Mouse (Mus musculus) cerebellum, adult 18-20 months (tissue): ENCODE results near the gene Chat.
"Not testable (repeated sequence)": the region's sequence is repeated elsewhere in the genome, so short reads cannot be mapped to it uniquely, and the experiment has no call there.

Source experiments
- DNase-seq, 2 experiments: peaks; one replicate each; pipeline ENCODE4 v3.0.0; 2021

Gene Chat

GRCm38 (mm10) chr14:32452552-32452951, 13.2 kb downstream of the Chat start:
- no peak for DNase-seq

DNA sequence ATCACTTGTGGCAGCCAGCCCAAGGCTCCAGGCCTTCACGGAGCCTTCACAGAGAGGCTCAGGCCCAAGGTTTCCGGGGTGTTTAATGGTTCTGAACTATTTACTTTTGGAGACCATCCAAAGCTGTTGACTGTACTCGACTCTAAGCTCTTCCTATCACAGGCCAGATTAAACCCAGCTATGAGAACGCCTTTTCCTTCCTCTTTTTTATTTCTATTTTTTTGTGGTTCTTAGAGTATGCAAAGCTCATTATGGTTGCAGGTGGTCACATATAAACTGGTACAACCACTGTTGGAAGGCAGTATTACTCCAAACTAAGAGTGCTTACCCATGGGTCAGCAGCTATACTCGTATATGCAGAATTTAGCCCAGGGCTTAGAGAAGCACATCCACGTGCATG, 18.8 kb downstream of the Chat start:
- DNase-seq = no peak

DNA sequence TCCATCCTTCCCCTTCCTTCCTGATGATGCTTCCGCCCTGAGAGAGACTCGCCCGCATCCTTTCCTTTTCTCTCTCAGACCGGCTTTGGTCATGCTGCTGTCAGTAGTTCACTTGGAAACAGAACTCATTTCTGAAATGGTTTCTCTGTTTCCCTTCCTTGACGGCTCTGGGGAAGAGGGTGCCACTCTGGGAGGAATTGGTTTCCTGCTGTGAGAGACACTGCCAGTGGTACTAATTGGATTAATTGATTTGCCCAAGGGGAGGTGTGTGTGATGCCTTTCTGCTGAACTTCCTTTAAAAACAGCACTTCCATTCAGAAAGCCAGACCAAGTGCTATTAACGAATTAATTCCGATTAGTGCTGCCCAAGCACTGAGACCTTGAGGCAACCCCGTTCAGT, 22.3 kb downstream of the Chat start:
- DNase-seq = no peak

GRCm38 (mm10) chr14:32439744-32440143, 26.0 kb downstream of the Chat start:
- DNase-seq = no peak

GRCm38 (mm10) chr14:32439316-32439715, 26.5 kb downstream of the Chat start:
- no peak for DNase-seq

DNA sequence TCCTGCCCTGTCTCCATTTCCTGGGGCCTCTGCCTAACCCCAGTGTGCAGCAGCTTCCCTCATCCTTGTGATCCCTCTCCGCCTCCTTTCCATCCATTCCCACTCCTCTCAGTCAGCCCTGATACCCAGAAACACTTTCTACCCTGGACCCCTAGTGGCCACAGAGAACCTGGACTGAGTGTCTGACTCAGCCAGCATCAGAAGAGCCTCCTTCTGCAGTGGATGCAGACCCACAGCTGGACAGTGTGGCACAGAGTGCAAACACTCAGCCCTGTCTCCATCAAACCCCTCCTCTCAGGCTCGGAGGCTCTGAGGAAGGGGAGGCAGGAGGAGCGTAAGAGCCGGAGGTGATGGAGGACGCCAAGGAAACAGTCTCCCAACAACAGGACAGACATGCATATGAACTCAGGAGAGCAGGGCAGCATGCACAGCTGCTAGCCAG, 28.4 kb downstream of the Chat start:
- no peak for DNase-seq

GRCm38 (mm10) chr14:32429030-32429602, 36.7 kb downstream of the Chat start:
- DNase-seq = no peak

DNA sequence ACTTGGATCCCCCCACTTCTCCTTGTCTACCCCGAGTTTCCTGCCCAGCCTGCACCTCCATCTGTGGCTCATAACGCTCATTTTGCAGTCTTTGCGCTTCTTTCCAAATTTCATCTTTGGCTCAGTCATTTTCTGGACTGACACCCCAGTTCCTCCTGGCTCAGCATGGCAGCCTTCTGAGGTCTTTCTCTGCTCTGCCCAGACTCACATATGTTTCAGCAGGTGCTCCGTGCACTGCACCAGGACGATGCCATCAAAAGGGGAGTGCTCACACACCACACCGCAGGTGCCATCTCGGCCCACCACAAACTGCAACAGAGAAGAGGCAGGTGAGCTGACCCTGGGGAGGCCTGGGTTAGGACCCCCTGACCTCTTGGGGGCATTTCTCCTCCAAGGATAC, 41.8 kb downstream of the Chat start:
- DNase-seq = peak; percentile 55 to 68

GRCm38 (mm10) chr14:32418747-32419146, 47.0 kb downstream of the Chat start:
- DNase-seq = no peak

GRCm38 (mm10) chr14:32412075-32412474, 53.7 kb downstream of the Chat start:
- DNase-seq = no peak

DNA sequence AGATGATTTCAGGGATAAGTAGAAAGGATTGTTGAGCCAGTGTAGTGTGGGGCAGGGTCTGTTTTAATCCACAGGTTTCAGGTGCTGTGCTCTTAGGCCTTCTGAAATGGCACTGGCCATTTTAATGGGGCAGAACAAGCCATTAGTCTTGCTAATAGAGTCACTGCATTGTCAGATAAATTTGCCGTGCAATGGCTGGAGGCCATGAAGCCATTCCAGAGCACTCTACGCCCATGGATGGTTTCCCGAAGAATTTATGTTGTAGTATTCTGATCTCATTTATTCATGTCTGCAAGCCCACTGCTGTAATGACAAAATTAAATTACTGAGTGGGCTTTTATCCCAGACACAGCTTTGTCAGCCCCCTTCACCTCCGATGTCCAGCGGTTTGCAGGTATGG, 55.7 kb downstream of the Chat start:
- no peak for DNase-seq

GRCm38 (mm10) chr14:32405399-32405798, 60.4 kb downstream of the Chat start:
- DNase-seq = not testable (repeated sequence)

- DNase-seq = no peak
These were observed 77.6 kb downstream of the Chat start, which contains the start of gene 1700024G13Rik for GRCm38 (mm10) chr14:32388196-32388595. TSS of gene 1700024G13Rik (minus strand) at chr14:32388391.

DNA sequence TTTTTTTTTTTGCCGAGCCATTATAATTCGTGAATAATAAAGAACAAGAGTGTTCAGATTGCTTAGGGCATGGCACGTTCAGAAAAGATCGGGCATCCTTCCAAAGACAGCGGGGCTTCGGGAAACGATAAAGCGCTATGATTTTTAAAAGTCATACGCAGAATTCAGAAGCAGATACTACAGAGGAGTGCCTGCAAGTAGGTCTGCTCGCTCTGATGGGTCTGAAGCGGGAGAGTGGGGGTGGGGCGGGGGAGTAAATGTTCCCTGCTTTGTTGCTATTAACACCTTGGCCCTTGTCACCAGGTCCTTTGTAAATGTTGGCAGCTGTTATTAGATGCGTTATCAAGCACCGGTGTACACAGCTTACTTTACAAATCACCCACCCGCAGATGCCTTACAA, 84.2 kb downstream of the Chat start:
- peak; percentile 7 to 20 for DNase-seq

DNA sequence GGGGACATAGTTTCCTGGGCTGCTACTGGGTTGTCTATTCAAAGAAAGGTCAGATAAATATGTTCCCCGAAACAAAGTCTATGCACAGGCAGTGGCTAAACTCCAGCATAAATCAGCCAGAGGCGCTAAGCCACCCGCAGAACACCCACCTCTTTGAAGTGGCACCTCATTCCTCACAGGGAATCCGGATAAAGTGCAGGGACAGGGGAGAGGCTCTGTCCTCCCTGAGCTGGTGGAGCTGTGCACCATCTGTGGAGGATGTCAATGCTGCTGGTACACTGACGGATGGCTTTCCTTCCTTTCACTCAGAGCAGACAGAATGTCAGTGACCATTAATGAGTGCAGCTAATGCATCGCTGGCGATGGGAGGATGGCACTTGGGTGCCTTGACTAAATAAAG, 84.7 kb downstream of the Chat start:
- peak; percentile 44 to 50 for DNase-seq

GRCm38 (mm10) chr14:32380099-32380480, 85.7 kb downstream of the Chat start:
- no peak for DNase-seq

DNA sequence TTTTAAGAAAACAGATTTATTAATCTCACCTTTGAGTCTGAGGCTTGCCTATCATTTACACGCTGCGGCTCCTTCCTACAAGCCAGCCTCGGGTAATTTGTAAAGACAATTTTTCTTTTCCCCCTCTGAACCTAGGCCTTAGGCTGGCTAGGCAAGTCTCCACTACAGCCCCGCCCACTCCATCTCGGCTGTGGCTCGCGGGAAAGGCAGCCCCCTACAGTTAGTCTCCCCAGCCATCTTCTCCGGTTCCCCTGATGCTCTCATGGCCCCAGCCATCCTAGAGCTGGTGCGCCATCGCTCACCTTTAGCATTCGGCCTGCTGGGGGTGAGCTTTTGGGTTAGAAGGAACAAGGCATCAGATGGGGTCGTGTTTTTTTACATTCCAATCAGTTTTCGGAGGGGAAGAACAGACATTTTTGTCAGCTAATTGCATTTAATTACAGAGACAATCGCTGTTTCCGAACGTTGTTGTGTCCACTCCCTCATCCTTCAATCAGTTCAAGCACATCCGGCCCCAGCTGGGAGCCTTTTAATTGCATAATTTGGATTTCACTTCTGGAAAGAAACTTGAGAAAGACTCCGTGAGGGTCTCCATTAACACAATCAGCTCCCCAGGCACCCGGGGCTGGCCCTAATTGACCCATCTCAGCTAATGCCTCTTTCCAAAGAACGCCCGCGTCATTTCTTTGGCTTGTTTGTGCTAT, 86.2 kb downstream of the Chat start:
- no peak for DNase-seq

- no peak for DNase-seq
These were observed 93.3 kb downstream of the Chat start for GRCm38 (mm10) chr14:32372510-32372909.

- DNase-seq = no peak
These were observed 96.0 kb downstream of the Chat start for GRCm38 (mm10) chr14:32369756-32370155.

- no peak for DNase-seq
These were observed 101.4 kb downstream of the Chat start for GRCm38 (mm10) chr14:32364359-32364758.
